Mouse (Mus musculus) forebrain, embryonic 10.5 days (tissue): ENCODE results near the gene Man2c1. TPM values are rescaled to one million over a fixed set of nuclear protein-coding genes. Genes with fewer than 3 reads are reported as not detected.

Experiments
- DNase-seq: peaks from one replicate; pipeline ENCODE4 v3.0.0-alpha.2; 2017; ENCODE audit warnings: low spot score; ENCODE audit errors: extremely low spot score
- H3K27ac ChIP-seq: fragments of 300-500 bp; sonication (generic); 2 replicates; pipeline ENCODE4 v1.5.1; 2016; ENCODE audit warnings: mild to moderate bottlenecking
- H3K27me3 ChIP-seq: fragments of 300-500 bp; sonication (generic); 2 replicates; pipeline ENCODE4 v1.6.1; 2016; ENCODE audit warnings: mild to moderate bottlenecking; ENCODE audit not compliant: poor library complexity, severe bottlenecking
- H3K36me3 ChIP-seq: fragments of 300-500 bp; sonication (generic); replicated peaks from 2 replicates; pipeline ENCODE4 v1.6.1; 2016; ENCODE audit warnings: mild to moderate bottlenecking, moderate library complexity
- H3K4me1 ChIP-seq: fragments of 300-500 bp; sonication (generic); 2 replicates; pipeline ENCODE4 v1.6.1; 2016
- H3K4me3 ChIP-seq: fragments of 300-500 bp; sonication (generic); 2 replicates; pipeline ENCODE4 v1.5.1; 2016; ENCODE audit warnings: mild to moderate bottlenecking, moderate library complexity
- H3K9me3 ChIP-seq: fragments of 300-500 bp; sonication (generic); 2 replicates; pipeline ENCODE4 v1.6.1; 2016; ENCODE audit warnings: mild to moderate bottlenecking, moderate library complexity
- WGBS: fragments of 180-500 bp; shearing (Covaris S2); methylation state at CpG from one replicate; pipeline ENCODE4 v1.1.7; 2016; 5-methylcytosine and 5-hydroxymethylcytosine counted together
- polyA plus RNA-seq: library from polyadenylated mRNA; unstranded; fragments of >200 nt; fragmentation: Nextera tagmentation; extraction: Ambion mirVana; gene quantifications from 2 replicates; pipeline ENCODE4 v1.2.1, GENCODE M21; 2016

The Man2c1 gene
- polyA plus RNA-seq, 1 experiment from 2014 or later, result 63.3 TPM

GRCm38 (mm10) chr9:57163137-57163536 is 32.6 kb downstream of the Man2c1 start:
- no peaks in the 10 kb centered on the region for H3K9me3 ChIP-seq
- DNase-seq, result no peak
- WGBS, result 40% methylated on average over 2 of the region's 2 CpGs
- no peaks in the 10 kb centered on the region for H3K36me3 ChIP-seq
- H3K4me1 ChIP-seq, result peaks cover 6% of the 10 kb centered on the region
- no peak overlapping the region for H3K27ac ChIP-seq
- peaks cover 3% of the 10 kb centered on the region; the same call in 1 of the 2 replicates for H3K27me3 ChIP-seq
- H3K4me3 ChIP-seq, result no peak overlapping the region

DNA sequence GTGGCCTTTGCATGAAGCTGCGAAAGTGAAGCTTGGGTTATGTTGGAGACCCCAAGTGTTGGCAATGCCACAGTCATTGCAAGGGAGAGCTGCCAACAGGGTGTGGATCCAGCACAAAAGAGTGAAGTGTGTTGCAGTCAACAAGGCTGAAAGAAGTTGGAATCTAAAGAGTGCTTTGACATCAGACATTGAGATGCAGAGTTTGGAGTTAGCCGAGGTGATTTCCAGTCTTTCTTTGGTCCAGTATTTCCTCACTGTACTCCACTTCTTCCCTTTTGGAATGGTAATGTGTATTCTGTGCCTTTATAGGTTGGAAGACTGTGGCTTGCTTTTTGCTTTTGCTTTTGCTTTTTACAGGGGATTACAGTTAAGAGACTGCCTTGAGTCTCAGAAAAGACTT is 35.7 kb downstream of the Man2c1 start:
- WGBS, result 93% methylated on average over 2 of the region's 2 CpGs
- no peaks in the 10 kb centered on the region for H3K9me3 ChIP-seq
- no peaks in the 10 kb centered on the region for H3K27me3 ChIP-seq
- no peaks in the 10 kb centered on the region for H3K36me3 ChIP-seq
- no peak for DNase-seq
- H3K27ac ChIP-seq, result no peak overlapping the region
- no peaks in the 10 kb centered on the region for H3K4me1 ChIP-seq
- H3K4me3 ChIP-seq, result no peak overlapping the region

GRCm38 (mm10) chr9:57168411-57168810 is 37.9 kb downstream of the Man2c1 start:
- no peak overlapping the region for H3K27ac ChIP-seq
- no peaks in the 10 kb centered on the region for H3K9me3 ChIP-seq
- H3K27me3 ChIP-seq, result no peaks in the 10 kb centered on the region
- no peak for DNase-seq
- H3K4me3 ChIP-seq, result no peak overlapping the region
- H3K4me1 ChIP-seq, result no peaks in the 10 kb centered on the region
- 85% methylated on average over 5 of the region's 5 CpGs for WGBS
- H3K36me3 ChIP-seq, result no peaks in the 10 kb centered on the region

Other genes starting within 250 kb of the Man2c1 start
- 8.6 and 9.9 TPM in 2 replicates for gene Snx33, start 202.3 kb upstream of the Man2c1 start, polyA plus RNA-seq
- gene Imp3, start 193.2 kb upstream of the Man2c1 start, polyA plus RNA-seq, result 62.6 and 72.1 TPM in 2 replicates
- gene Snupn, start 179.8 kb upstream of the Man2c1 start, polyA plus RNA-seq, result 28.9 and 29.3 TPM in 2 replicates
- gene Ptpn9, start 135.8 kb upstream of the Man2c1 start, polyA plus RNA-seq, result 17.7 and 20.2 TPM in 2 replicates
- gene Sin3a, start 58.6 kb upstream of the Man2c1 start, polyA plus RNA-seq, result 53.9 and 54.5 TPM in 2 replicates
- 5.6 and 6.0 TPM in 2 replicates for gene Neil1, start 17.6 kb downstream of the Man2c1 start, polyA plus RNA-seq
- 106 and 111 TPM in 2 replicates for gene Commd4, start 27.6 kb downstream of the Man2c1 start, polyA plus RNA-seq
- gene Trcg1, start 105.9 kb downstream of the Man2c1 start, polyA plus RNA-seq, result 0.05 TPM in 1 of 2 replicates, not detected in the other
- gene 1700017B05Rik, start 131.9 kb downstream of the Man2c1 start, polyA plus RNA-seq, result 14.8 and 15.6 TPM in 2 replicates